Mouse (Mus musculus): ENCODE measurements at regions not wholly inside any gene's neighbourhood (a gene's known extent, or its start where the extent isn't known, plus 50 kb on each side); places are given as distances from the start of the nearest gene placed in this dataset.

DNA sequence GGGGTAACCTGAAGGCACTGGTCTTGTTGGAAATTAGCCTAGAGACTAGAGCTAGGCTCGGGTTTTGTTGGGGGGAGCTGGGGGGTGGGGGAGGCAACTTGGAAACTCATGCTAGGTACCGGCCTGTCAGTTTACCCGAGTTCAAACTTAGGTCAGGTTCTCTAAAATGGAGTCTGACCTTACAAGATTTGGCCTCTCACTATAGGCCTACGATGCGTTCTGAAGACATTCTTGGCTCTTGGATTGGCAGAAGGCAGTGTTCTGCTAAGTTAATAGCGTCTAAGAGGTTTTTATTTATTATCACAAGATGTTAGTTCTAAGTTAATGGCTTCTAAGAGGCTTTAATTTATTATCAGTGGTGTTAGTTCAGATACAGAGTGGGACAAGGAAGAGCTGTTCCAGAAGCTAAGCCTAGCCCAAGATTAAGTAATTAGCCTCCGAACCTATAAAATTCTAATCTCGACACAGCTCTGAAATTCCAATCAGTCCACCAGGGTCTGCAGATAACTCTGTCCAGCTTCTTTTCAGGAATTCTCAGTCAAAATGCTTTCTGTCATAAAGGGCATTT is 109.0 kb downstream of the Rpap3 start:
- H3K4me1 ChIP-seq (ENCODE audit: control insufficient read depth in 1 of 2, insufficient read depth in 2 of 2, low read length in 2 of 2): peaks cover 8 to 10% of the 10 kb centered on the region in 2 experiments
- peaks cover 0 to 10% of the 10 kb centered on the region in 2 experiments; a peak in 2 of 4 replicates for H3K36me3 ChIP-seq (ENCODE audit: control insufficient read depth in 1 of 2, insufficient read depth in 2 of 2, low read length in 2 of 2)
- no peak for DNase-seq (ENCODE audit: low read depth, low spot score)
- H3K27ac ChIP-seq (ENCODE audit: control insufficient read depth, low read depth, low read length): no peak overlapping the region
- H3K4me3 ChIP-seq (ENCODE audit: control insufficient read depth in 1 of 2, insufficient read depth in 1 of 2, low read depth in 2 of 2, low read length in 2 of 2): no peak overlapping the region
- 0 out of 4 replicates have a peak, but pooled peaks of 1 of the 2 experiments have one; percentile 15 for TF ChIP-seq EP300 (IDR thresholded peaks at IDR 0.05; ENCODE audit: low read depth in 1 of 2, low read length in 2 of 2)
- no peak for TF ChIP-seq ZKSCAN1 (IDR thresholded peaks at IDR 0.05; ENCODE audit: low read depth, low read length)
- H3K9ac ChIP-seq (ENCODE audit: control insufficient read depth, low read depth, low read length, poor library complexity, severe bottlenecking): no peak overlapping the region
- no peaks in the 10 kb centered on the region for H3K9me3 ChIP-seq (replicated peaks; ENCODE audit: insufficient read depth, low read length)
- no peaks in the 10 kb centered on the region for H3K79me2 ChIP-seq (ENCODE audit: control insufficient read depth, insufficient read depth, low read length, poor library complexity)
- peaks cover 3 to 7% of the 10 kb centered on the region in 2 experiments; a peak in 3 of 4 replicates for H3K27me3 ChIP-seq (ENCODE audit: control insufficient read depth in 1 of 2, insufficient read depth in 2 of 2, low read length in 2 of 2)

DNA sequence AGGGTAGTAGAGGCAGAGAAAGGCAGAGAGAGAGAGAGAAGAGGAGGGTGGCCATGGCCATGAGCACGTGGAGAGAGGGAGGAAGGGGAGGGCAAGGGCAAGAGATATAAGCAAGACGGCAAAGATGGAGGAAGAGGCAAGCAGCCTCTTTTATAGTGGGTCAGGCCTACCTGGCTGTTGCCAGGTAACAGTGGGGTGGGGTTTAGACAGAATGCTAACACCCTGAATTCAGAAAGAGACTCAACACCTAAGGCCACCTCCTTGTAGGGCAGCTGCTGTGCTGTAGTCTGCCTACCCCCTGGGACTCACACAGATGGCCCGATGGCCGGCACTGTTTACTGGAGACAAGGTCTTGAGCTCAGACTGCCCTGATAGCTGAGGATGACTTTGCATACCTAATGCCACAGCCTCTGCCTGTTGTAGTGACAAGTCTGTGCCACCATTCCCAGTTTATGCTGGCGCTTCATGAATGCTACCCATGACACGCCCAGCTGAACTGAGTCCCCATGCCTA is 110.3 kb downstream of the Rpap3 start:
- H3K79me2 ChIP-seq (ENCODE audit: control insufficient read depth, insufficient read depth, low read length, poor library complexity): no peaks in the 10 kb centered on the region
- no peak overlapping the region for H3K9ac ChIP-seq (ENCODE audit: control insufficient read depth, low read depth, low read length, poor library complexity, severe bottlenecking)

DNA sequence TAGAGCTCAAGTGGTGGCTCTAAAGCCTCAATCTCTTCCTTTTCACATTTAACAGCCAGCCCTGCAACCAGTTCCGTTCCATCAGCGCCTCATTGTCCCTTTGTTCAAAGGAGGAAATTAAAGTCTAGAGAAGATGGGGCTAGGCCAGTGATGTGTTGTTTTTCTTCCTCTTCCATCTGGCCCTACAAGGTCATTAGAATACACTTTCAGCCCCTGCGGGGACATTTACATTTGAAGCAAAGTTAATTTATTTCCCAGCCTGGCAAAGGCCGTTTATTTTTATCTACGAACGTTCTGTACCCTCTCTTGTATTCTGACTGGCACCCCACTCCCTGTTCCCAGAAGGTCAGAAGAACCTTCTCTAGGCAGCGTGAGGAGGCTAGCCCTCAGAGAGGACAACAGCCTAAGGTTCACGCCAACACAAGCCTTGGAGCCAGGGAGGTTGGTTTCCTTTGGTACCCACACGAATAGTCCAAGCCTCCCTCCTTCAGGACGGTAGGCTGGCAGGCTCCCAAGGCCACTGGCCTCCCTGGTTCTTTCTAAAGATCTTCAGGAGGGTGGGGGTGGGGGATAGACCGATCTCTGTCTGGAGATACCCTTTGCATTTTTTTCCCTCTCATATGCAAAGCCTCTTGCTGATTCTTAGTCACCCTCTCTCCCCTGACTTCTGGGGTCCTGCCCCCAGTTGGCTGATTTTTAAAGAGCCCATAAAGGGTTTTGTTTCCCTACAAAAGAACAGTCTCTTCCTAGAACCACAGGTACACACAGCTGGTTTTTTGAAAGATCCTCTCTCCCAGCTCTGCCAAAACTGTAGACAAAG is 111.6 kb downstream of the Rpap3 start:
- no peak for TF ChIP-seq CHD2 (IDR thresholded peaks at IDR 0.05; ENCODE audit: low read length)
- H3K27me3 ChIP-seq (ENCODE audit: control insufficient read depth in 1 of 2, insufficient read depth in 2 of 2, low read length in 2 of 2): peaks cover 0 to 1% of the 10 kb centered on the region in 2 experiments; a peak in 1 of 4 replicates
- no peak for DNase-seq (ENCODE audit: low read depth, low spot score)
- peaks cover 0 to 25% of the 10 kb centered on the region in 2 experiments; a peak in 2 of 4 replicates for H3K36me3 ChIP-seq (ENCODE audit: control insufficient read depth in 1 of 2, insufficient read depth in 2 of 2, low read length in 2 of 2)
- no peaks in the 10 kb centered on the region for H3K9me3 ChIP-seq (replicated peaks; ENCODE audit: insufficient read depth, low read length)
- H3K4me1 ChIP-seq (ENCODE audit: control insufficient read depth in 1 of 2, insufficient read depth in 2 of 2, low read length in 2 of 2): peaks cover 21 to 23% of the 10 kb centered on the region in 2 experiments
- H3K27ac ChIP-seq (ENCODE audit: control insufficient read depth, low read depth, low read length): no peak overlapping the region
- H3K4me3 ChIP-seq (ENCODE audit: control insufficient read depth in 1 of 2, insufficient read depth in 1 of 2, low read depth in 2 of 2, low read length in 2 of 2): no peak overlapping the region
- H3K79me2 ChIP-seq (ENCODE audit: control insufficient read depth, insufficient read depth, low read length, poor library complexity): no peaks in the 10 kb centered on the region
- H3K9ac ChIP-seq (ENCODE audit: control insufficient read depth, low read depth, low read length, poor library complexity, severe bottlenecking): no peak overlapping the region

More for the DNA sequence above, 110.3 kb downstream of the Rpap3 start:
- H3K27me3 ChIP-seq (ENCODE audit: control insufficient read depth in 1 of 2, insufficient read depth in 2 of 2, low read length in 2 of 2): peaks cover 0 to 6% of the 10 kb centered on the region in 2 experiments; a peak in 2 of 4 replicates
- H3K36me3 ChIP-seq (ENCODE audit: control insufficient read depth in 1 of 2, insufficient read depth in 2 of 2, low read length in 2 of 2): peaks cover 0 to 22% of the 10 kb centered on the region in 2 experiments; a peak in 2 of 4 replicates
- TF ChIP-seq POLR2A (IDR thresholded peaks at IDR 0.05; ENCODE audit: control insufficient read depth in 1 of 2, insufficient read depth in 1 of 2, low read depth in 1 of 2, low read length in 2 of 2, poor library complexity in 1 of 2) (0 out of 4 replicates have a peak, but pooled peaks of 1 of the 2 experiments have one; percentile 9), UBTF (IDR thresholded peaks at IDR 0.05; ENCODE audit: borderline replicate concordance, insufficient read depth, low read depth, low read length) (no peak), ZC3H11A (IDR thresholded peaks at IDR 0.05; ENCODE audit: low read depth, low read length) (no peak)
- peaks cover 18 to 20% of the 10 kb centered on the region in 2 experiments for H3K4me1 ChIP-seq (ENCODE audit: control insufficient read depth in 1 of 2, insufficient read depth in 2 of 2, low read length in 2 of 2)
- H3K9me3 ChIP-seq (replicated peaks; ENCODE audit: insufficient read depth, low read length): no peaks in the 10 kb centered on the region
- H3K4me3 ChIP-seq (ENCODE audit: control insufficient read depth in 1 of 2, insufficient read depth in 1 of 2, low read depth in 2 of 2, low read length in 2 of 2): no peak overlapping the region
- no peak overlapping the region for H3K27ac ChIP-seq (ENCODE audit: control insufficient read depth, low read depth, low read length)
- DNase-seq (ENCODE audit: low read depth, low spot score): no peak

Data from MEL (cell line).